Mouse (Mus musculus) v-Abl transformed pro-B cells (cell line): Measurements from ENCODE around the gene Birc6.

ENCODE experiments used
- in situ Hi-C, 2 experiments: fragments of 400-800 bp; cut with MboI; formaldehyde crosslinking; loops; one replicate each; pipeline ENCODE4 v1.15.1; 2025; ENCODE audit not compliant: unreplicated experiment in 2 of 2

The Birc6 gene

GRCm38 (mm10) chr17:74701661-74702060, 173.6 kb downstream of the Birc6 start:
- in situ Hi-C loops, result loop anchor here in 1 of 2 experiments (25.0 kb wide), 1 partner anchor 836 kb away; no protein-coding TSS in a partner anchor

GRCm38 (mm10) chr17:74705480-74705879, 177.4 kb downstream of the Birc6 start:
- in situ Hi-C loops, result loop anchor here in 1 of 2 experiments (25.0 kb wide), 1 partner anchor 832 kb away; no protein-coding TSS in a partner anchor

- in situ Hi-C loops, result loop anchor here in 1 of 2 experiments (25.0 kb wide), 1 partner anchor 831 kb away; no protein-coding TSS in a partner anchor
These were observed 178.5 kb downstream of the Birc6 start for GRCm38 (mm10) chr17:74706593-74706992.

- in situ Hi-C loops, result loop anchor here in 1 of 2 experiments (25.0 kb wide), 1 partner anchor 830 kb away; no protein-coding TSS in a partner anchor
These were observed 179.6 kb downstream of the Birc6 start for GRCm38 (mm10) chr17:74707637-74708152.

- in situ Hi-C loops, result loop anchor here in 1 of 2 experiments (25.0 kb wide), 1 partner anchor 827 kb away; no protein-coding TSS in a partner anchor
These were observed 182.6 kb downstream of the Birc6 start for GRCm38 (mm10) chr17:74710731-74711130.

- in situ Hi-C loops, result loop anchor here in 1 of 2 experiments (25.0 kb wide), 1 partner anchor 826 kb away; no protein-coding TSS in a partner anchor
These were observed 183.5 kb downstream of the Birc6 start for GRCm38 (mm10) chr17:74711627-74712026.

- in situ Hi-C loops, result loop anchor here in 1 of 2 experiments (25.0 kb wide), 1 partner anchor 822 kb away; no protein-coding TSS in a partner anchor
These were observed 187.0 kb downstream of the Birc6 start for GRCm38 (mm10) chr17:74715128-74715527.

- in situ Hi-C loops, result loop anchor here in 1 of 2 experiments (25.0 kb wide), 1 partner anchor 822 kb away; no protein-coding TSS in a partner anchor
These were observed 187.6 kb downstream of the Birc6 start for GRCm38 (mm10) chr17:74715724-74716123.

GRCm38 (mm10) chr17:74716643-74717042, 188.5 kb downstream of the Birc6 start:
- in situ Hi-C loops, result loop anchor here in 1 of 2 experiments (25.0 kb wide), 1 partner anchor 821 kb away; no protein-coding TSS in a partner anchor

- in situ Hi-C loops, result loop anchor here in 1 of 2 experiments (25.0 kb wide), 1 partner anchor 820 kb away; no protein-coding TSS in a partner anchor
These were observed 189.1 kb downstream of the Birc6 start for GRCm38 (mm10) chr17:74717091-74717617.

- in situ Hi-C loops, result loop anchor here in 1 of 2 experiments (25.0 kb wide), 1 partner anchor 820 kb away; no protein-coding TSS in a partner anchor
These were observed 189.6 kb downstream of the Birc6 start, which contains the start of gene Ttc27 for GRCm38 (mm10) chr17:74717618-74718151. TSS of gene Ttc27 (plus strand) at chr17:74717732.

GRCm38 (mm10) chr17:74732872-74733271, 204.8 kb downstream of the Birc6 start:
- in situ Hi-C loops, result loop anchor here in 1 of 2 experiments (25.0 kb wide), 2 partner anchors 279 to 629 kb away; partner anchors contain the start of gene Ltbp1

GRCm38 (mm10) chr17:74735392-74735791, 207.3 kb downstream of the Birc6 start:
- in situ Hi-C loops, result loop anchor here in 1 of 2 experiments (25.0 kb wide), 2 partner anchors 277 to 627 kb away; partner anchors contain the start of gene Ltbp1

- in situ Hi-C loops, result loop anchor here in 1 of 2 experiments (25.0 kb wide), 2 partner anchors 263 to 613 kb away; partner anchors contain the start of gene Ltbp1
These were observed 221.6 kb downstream of the Birc6 start for GRCm38 (mm10) chr17:74749659-74750058.

- in situ Hi-C loops, result no loop called here
These were observed 222.9 kb downstream of the Birc6 start for GRCm38 (mm10) chr17:74751026-74751425.
